Mouse (Mus musculus) liver, embryonic 14.5 days (tissue): ENCODE measurements around the gene Tmem82. TPM values are rescaled to one million over a fixed set of nuclear protein-coding genes. Genes with fewer than 3 reads are reported as not detected.

Experiments
- ATAC-seq: fragments of 200-750 bp; cut with Nextera tagmentation; 2 replicates; pipeline ENCODE4 v1.8.0; 2017; ENCODE audit warnings: moderate number of reproducible peaks, mild to moderate bottlenecking, moderate library complexity; ENCODE audit not compliant: insufficient read depth
- DNase-seq, 3 experiments: peaks; one replicate each; pipeline ENCODE4 v3.0.0-alpha.2; 2012 to 2013; ENCODE audit warnings: low read depth in 3 of 3, low spot score in 3 of 3
- H3K27ac ChIP-seq: fragments of 300-500 bp; sonication (generic); 2 replicates; pipeline ENCODE4 v1.5.1; 2014; ENCODE audit warnings: moderate library complexity, mild to moderate bottlenecking, control low read depth, inconsistent platforms
- H3K27me3 ChIP-seq: fragments of 300-500 bp; sonication (generic); 2 replicates; pipeline ENCODE4 v1.6.1; 2014; ENCODE audit warnings: mild to moderate bottlenecking, low read length, moderate library complexity; ENCODE audit not compliant: control insufficient read depth, insufficient read depth
- H3K36me3 ChIP-seq: fragments of 300-500 bp; sonication (generic); replicated peaks from 2 replicates; pipeline ENCODE4 v1.6.1; 2014; ENCODE audit warnings: low read depth; ENCODE audit not compliant: control insufficient read depth, insufficient read depth
- H3K4me1 ChIP-seq, 2 experiments: fragments of 200-500 bp in 1 of 2; fragments of 300-500 bp in 1 of 2; sonication (generic) in 1 of 2; replicated peaks; 2 replicates each; pipeline ENCODE4 v1.6.1; 2012 to 2014; ENCODE audit warnings: antibody characterized with exemption in 1 of 2, inconsistent platforms in 1 of 2, low read length in 1 of 2; ENCODE audit not compliant: control insufficient read depth in 2 of 2, insufficient read depth in 2 of 2
- H3K4me2 ChIP-seq: fragments of 300-500 bp; sonication (generic); 2 replicates; pipeline ENCODE4 v1.6.1; 2014; ENCODE audit warnings: low read depth, mild to moderate bottlenecking, control low read depth, moderate library complexity
- H3K4me3 ChIP-seq, 2 experiments: fragments of 200-500 bp in 1 of 2; fragments of 300-500 bp in 1 of 2; sonication (generic) in 1 of 2; 2 replicates each; pipeline ENCODE4 v1.5.1; 2012 to 2014; ENCODE audit warnings: low read depth in 2 of 2, low read length in 2 of 2, mild to moderate bottlenecking in 2 of 2, control low read depth in 1 of 2, inconsistent platforms in 1 of 2, moderate library complexity in 1 of 2; ENCODE audit not compliant: insufficient read depth in 1 of 2
- H3K9ac ChIP-seq: fragments of 300-500 bp; sonication (generic); replicated peaks from 2 replicates; pipeline ENCODE4 v1.6.1; 2014; ENCODE audit warnings: mild to moderate bottlenecking, control low read depth, moderate library complexity
- H3K9me3 ChIP-seq: fragments of 300-500 bp; sonication (generic); 2 replicates; pipeline ENCODE4 v1.6.1; 2016; ENCODE audit warnings: low read length, mixed read lengths; ENCODE audit not compliant: control insufficient read depth
- CTCF ChIP-seq: IDR thresholded peaks from 2 replicates; pipeline ENCODE4 v1.5.1; 2016; ENCODE audit warnings: antibody characterized with exemption, low read depth, control low read depth
- EP300 ChIP-seq: IDR thresholded peaks from 2 replicates; pipeline ENCODE4 v1.6.1; 2016; ENCODE audit warnings: antibody characterized with exemption, low read depth
- WGBS: fragments of 180-500 bp; shearing (Covaris S2); extraction: QIAGEN DNeasy Blood & Tissue Kit; methylation state at CpG from one replicate; pipeline ENCODE4 v1.1.7; 2014; ENCODE audit not compliant: insufficient replicate concordance; 5-methylcytosine and 5-hydroxymethylcytosine counted together
- polyA plus RNA-seq, 2 experiments: library from polyadenylated mRNA; depleted of rRNA in 1 of 2; stranded (reverse) in 1 of 2; unstranded in 1 of 2; fragments of >200 nt; fragmentation: Nextera tagmentation in 1 of 2; extraction: Ambion mirVana in 1 of 2; gene quantifications; 2 replicates each; pipeline versions ENCODE4 v1.2.1 to v1.2.3; 2012 to 2014

Gene Tmem82
- polyA plus RNA-seq, 2 experiments: 2.1 to 2.2 TPM

DNA sequence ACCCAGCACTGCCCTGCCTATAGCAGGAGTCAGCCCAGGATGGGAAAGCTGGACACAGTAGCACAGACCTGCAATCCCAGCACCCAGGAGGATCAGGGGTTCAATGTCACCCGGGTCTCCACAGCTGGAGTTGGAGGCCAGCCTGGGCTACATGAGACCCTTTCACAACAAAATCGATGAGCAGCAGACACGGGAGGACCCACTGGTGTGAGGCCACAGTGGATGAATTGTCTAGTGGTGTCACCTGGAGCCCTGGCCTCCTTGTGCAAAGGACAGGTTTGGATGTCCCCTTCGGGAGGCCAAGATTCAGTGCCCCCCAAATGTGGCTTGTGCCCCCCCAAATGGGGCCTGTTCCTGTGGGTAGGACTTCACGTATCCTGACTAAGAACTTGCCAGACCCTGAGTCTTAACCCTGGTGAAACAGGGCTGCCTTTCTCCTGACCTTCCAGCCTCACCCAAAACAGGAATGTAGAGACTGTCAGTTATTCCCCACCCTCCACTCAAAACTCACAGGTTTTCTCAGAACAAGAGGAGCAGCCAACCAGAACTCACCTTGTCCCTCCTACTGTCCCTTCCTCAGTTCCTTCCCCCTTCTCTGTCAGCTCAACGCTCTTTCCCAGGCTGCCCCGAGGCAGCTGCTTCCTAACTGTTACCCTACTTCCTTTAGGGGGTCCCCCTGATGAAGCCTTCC, 45.6 kb downstream of the Tmem82 start:
- Histone ChIP-seq H3K9me3 (no peaks in the 10 kb centered on the region), H3K9ac (no peak overlapping the region), H3K4me3 (no peak overlapping the region), H3K4me2 (no peak overlapping the region), H3K36me3 (no peaks in the 10 kb centered on the region), H3K27ac (no peak overlapping the region), H3K27me3 (no peaks in the 10 kb centered on the region), H3K4me1 (peaks cover 0 to 4% of the 10 kb centered on the region in 2 experiments; a peak in 3 of 4 replicates)
- no peak for DNase-seq
- TF ChIP-seq CTCF: no peak
- no peak for TF ChIP-seq EP300
- ATAC-seq: no peak
- WGBS: 48% methylated on average over 7 of the region's 7 CpGs

DNA sequence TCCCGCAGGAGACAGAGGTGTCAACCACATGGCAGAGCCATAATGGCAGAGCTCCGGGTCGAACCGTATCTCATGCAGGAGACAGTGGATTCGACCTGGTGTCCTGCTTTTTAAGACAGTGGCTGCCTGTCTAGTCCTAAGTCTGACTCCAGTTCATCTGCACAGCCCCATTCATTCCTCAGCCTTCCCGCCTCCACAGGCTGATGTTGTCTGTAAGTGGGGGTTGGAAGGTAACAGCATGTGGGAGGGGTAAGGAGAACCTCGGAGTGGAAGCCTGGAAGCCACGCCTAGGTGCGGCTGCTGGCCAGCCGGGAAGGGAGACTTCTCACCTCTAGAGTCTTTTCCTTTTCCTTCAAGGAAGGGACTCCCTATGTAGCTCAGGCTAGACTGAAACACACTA, 46.5 kb downstream of the Tmem82 start:
- no peak for TF ChIP-seq EP300
- TF ChIP-seq CTCF: no peak
- WGBS: 64% methylated on average over 10 of the region's 10 CpGs
- Histone ChIP-seq H3K9ac (no peak overlapping the region), H3K36me3 (no peaks in the 10 kb centered on the region), H3K27ac (no peak overlapping the region), H3K4me2 (no peak overlapping the region), H3K4me1 (peaks cover 0 to 4% of the 10 kb centered on the region in 2 experiments; a peak in 3 of 4 replicates), H3K4me3 (no peak overlapping the region), H3K27me3 (no peaks in the 10 kb centered on the region), H3K9me3 (no peaks in the 10 kb centered on the region)
- ATAC-seq (no peak), DNase-seq (no peak)

DNA sequence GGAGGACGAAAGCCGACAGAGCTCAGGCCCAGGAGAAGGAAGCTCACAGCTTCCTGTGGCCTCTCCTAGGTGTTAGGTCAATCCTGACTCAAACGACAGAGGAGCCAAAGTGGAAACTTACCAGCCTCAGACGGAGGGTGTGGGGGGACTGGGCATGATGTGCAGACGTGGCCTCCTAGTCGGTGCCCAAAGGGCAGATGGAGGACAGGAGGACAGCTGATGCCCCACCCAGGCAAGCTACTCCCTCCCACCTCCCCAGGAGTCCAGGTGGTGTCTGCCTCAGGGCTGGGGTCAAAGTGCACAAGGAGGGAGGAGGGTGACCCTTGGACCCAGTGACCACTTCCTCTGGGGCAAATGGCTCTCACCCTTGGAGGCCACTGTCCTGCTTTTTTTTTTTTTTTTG, 47.1 kb downstream of the Tmem82 start:
- no peaks in the 10 kb centered on the region for H3K27me3 ChIP-seq
- no peak overlapping the region for H3K4me3 ChIP-seq
- no peak overlapping the region for H3K27ac ChIP-seq
- DNase-seq (no peak), ATAC-seq (no peak)
- H3K36me3 ChIP-seq: no peaks in the 10 kb centered on the region
- peaks cover 0 to 4% of the 10 kb centered on the region in 2 experiments; a peak in 3 of 4 replicates for H3K4me1 ChIP-seq
- no peak overlapping the region for H3K4me2 ChIP-seq
- H3K9me3 ChIP-seq: no peaks in the 10 kb centered on the region
- 31% methylated on average over 6 of the region's 6 CpGs for WGBS
- H3K9ac ChIP-seq: no peak overlapping the region
- TF ChIP-seq CTCF (no peak), EP300 (no peak)

DNA sequence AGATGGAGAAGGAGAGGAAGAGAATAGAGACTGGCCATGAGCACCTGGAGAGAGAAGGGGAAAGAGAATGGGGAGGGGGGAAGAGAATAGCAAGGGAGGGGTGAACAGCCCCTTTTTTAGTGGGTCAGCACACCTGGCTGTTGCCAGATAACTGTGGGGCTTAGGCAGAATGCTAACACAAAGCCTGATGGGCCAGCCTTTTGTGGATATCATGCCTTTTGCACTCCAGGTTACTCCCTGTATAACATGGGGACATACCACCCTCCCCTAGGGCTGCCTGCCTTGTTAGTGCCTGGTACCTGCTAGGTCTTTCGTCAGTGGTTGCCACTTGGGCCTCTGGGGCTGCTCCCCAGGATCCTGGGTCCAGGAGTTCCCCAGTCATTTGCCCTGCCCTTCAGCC, 47.6 kb downstream of the Tmem82 start:
- Histone ChIP-seq H3K27me3 (no peaks in the 10 kb centered on the region), H3K36me3 (no peaks in the 10 kb centered on the region), H3K27ac (no peak overlapping the region), H3K4me1 (peaks cover 0 to 4% of the 10 kb centered on the region in 2 experiments; a peak in 3 of 4 replicates), H3K4me2 (no peak overlapping the region), H3K4me3 (no peak overlapping the region), H3K9me3 (no peaks in the 10 kb centered on the region), H3K9ac (no peak overlapping the region)
- DNase-seq (no peak), ATAC-seq (no peak)
- no peak for TF ChIP-seq CTCF
- no peak for TF ChIP-seq EP300
- WGBS: 42% methylated on average over 1 of the region's 1 CpGs

DNA sequence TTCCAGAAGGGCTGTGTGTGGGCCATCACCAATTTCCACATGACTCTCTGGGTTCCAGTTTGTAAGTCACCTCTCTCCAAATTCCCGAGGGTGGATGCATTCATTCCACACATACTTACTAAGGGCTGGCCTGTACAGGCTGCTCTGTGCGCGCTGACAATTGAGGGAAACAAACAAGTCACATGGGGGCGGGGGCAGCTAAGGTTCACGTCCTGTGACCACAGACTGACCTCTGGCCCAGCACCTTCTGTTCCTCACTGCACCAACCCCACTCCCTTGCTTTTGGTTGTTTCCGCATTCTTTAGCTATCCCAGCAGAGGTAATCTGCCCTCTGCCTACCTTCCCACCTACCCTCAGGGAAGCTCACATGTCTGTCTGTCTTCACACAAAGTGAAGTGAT, 48.4 kb downstream of the Tmem82 start:
- TF ChIP-seq CTCF (no peak), EP300 (no peak)
- no peak overlapping the region for H3K4me2 ChIP-seq
- ATAC-seq: peak; percentile 31; the same call in 1 of the 2 replicates
- H3K36me3 ChIP-seq: no peaks in the 10 kb centered on the region
- peaks cover 0 to 4% of the 10 kb centered on the region in 2 experiments; a peak in 3 of 4 replicates for H3K4me1 ChIP-seq
- H3K27ac ChIP-seq: no peak overlapping the region
- no peak for DNase-seq
- no peaks in the 10 kb centered on the region for H3K9me3 ChIP-seq
- no peaks in the 10 kb centered on the region for H3K27me3 ChIP-seq
- H3K9ac ChIP-seq: no peak overlapping the region
- 41% methylated on average over 6 of the region's 6 CpGs for WGBS
- H3K4me3 ChIP-seq: no peak overlapping the region
